Mouse (Mus musculus) limb, embryonic 15.5 days (tissue): Measurements from ENCODE around the gene Ctu1. TPM values are rescaled to one million over a fixed set of nuclear protein-coding genes. Genes with fewer than 3 reads are reported as not detected.

Experiments
- ATAC-seq: fragments of 200-750 bp; cut with Nextera tagmentation; 2 replicates; pipeline ENCODE4 v1.8.0; 2017; ENCODE audit warnings: low read depth, moderate TSS enrichment; ENCODE audit not compliant: insufficient number of reproducible peaks, low FRiP score, low TSS enrichment
- H3K27ac ChIP-seq: fragments of 300-500 bp; sonication (generic); 2 replicates; pipeline ENCODE4 v1.5.1; 2015; ENCODE audit warnings: moderate library complexity, mild to moderate bottlenecking, inconsistent platforms
- H3K27me3 ChIP-seq: fragments of 300-500 bp; sonication (generic); 2 replicates; pipeline ENCODE4 v1.6.1; 2015; ENCODE audit warnings: inconsistent platforms
- H3K36me3 ChIP-seq: fragments of 300-500 bp; sonication (generic); 2 replicates; pipeline ENCODE4 v1.6.1; 2015; ENCODE audit warnings: inconsistent platforms
- H3K4me1 ChIP-seq: fragments of 300-500 bp; sonication (generic); 2 replicates; pipeline ENCODE4 v1.6.1; 2015; ENCODE audit warnings: inconsistent platforms
- H3K4me2 ChIP-seq: fragments of 300-500 bp; sonication (generic); 2 replicates; pipeline ENCODE4 v1.6.1; 2015; ENCODE audit warnings: mild to moderate bottlenecking, inconsistent platforms
- H3K4me3 ChIP-seq: fragments of 300-500 bp; sonication (generic); 2 replicates; pipeline ENCODE4 v1.5.1; 2015; ENCODE audit warnings: mild to moderate bottlenecking, inconsistent platforms
- H3K9ac ChIP-seq: fragments of 300-500 bp; sonication (generic); 2 replicates; pipeline ENCODE4 v1.6.1; 2015; ENCODE audit warnings: inconsistent platforms
- H3K9me3 ChIP-seq: fragments of 300-500 bp; sonication (generic); 2 replicates; pipeline ENCODE4 v1.6.1; 2016; ENCODE audit warnings: inconsistent platforms
- WGBS: fragments of 180-500 bp; shearing (Covaris S2); methylation state at CpG from one replicate; pipeline ENCODE4 v1.1.7; 2015; 5-methylcytosine and 5-hydroxymethylcytosine counted together
- polyA plus RNA-seq: library from polyadenylated mRNA; unstranded; fragments of >200 nt; fragmentation: Nextera tagmentation; extraction: Ambion mirVana; gene quantifications from 2 replicates; pipeline ENCODE4 v1.2.1, GENCODE M21; 2015

Ctu1 gene
- polyA plus RNA-seq, 1 experiment from 2014 or later, result 16.4 TPM

GRCm38 (mm10) chr7:43685088-43685487, 13.3 kb downstream of the Ctu1 start:
- no peak for ATAC-seq
- H3K27me3 ChIP-seq, result no peaks in the 10 kb centered on the region
- H3K4me1 ChIP-seq, result no peaks in the 10 kb centered on the region
- no peak overlapping the region for H3K27ac ChIP-seq
- 75% methylated on average over 7 of the region's 7 CpGs for WGBS
- no peak overlapping the region for H3K4me2 ChIP-seq
- no peaks in the 10 kb centered on the region for H3K9me3 ChIP-seq
- H3K36me3 ChIP-seq, result no peaks in the 10 kb centered on the region
- H3K4me3 ChIP-seq, result no peak overlapping the region
- H3K9ac ChIP-seq, result no peak overlapping the region

DNA sequence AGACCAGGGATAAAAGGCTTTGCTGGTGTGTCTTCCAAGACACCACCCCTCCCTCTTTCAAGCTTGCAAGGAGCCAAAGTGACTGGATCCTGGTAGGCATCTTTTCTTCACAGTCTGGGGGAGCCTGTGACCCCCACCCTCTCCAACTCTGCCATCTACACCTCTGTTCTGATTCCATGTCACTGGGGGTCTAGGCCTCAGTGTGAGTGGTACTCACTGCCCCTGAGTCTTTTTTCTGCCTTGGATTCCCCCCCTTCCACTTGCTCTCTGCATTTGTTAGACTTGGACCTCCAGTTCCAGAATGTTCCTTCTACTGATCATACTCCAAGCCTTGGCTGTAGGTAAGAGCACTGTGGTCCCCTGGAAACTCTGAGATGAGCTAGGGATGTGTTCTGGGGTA, 18.3 kb downstream of the Ctu1 start, which contains the start of gene Klk14:
TSS of gene Klk14 (plus strand) at position 301 of the 400 bp plus-strand sequence.
- no peak within 1 kb of the TSS for H3K27ac ChIP-seq
- no peak within 1 kb of the TSS for H3K9ac ChIP-seq
- no peaks in the 10 kb centered on the region for H3K9me3 ChIP-seq
- no peak within 1 kb of the TSS for H3K4me3 ChIP-seq
- H3K36me3 ChIP-seq, result no peaks in the 10 kb centered on the region
- no peaks in the 10 kb centered on the region for H3K4me1 ChIP-seq
- no peak within 1 kb of the TSS for H3K4me2 ChIP-seq
- ATAC-seq, result no peak
- H3K27me3 ChIP-seq, result no peaks in the 10 kb centered on the region

DNA sequence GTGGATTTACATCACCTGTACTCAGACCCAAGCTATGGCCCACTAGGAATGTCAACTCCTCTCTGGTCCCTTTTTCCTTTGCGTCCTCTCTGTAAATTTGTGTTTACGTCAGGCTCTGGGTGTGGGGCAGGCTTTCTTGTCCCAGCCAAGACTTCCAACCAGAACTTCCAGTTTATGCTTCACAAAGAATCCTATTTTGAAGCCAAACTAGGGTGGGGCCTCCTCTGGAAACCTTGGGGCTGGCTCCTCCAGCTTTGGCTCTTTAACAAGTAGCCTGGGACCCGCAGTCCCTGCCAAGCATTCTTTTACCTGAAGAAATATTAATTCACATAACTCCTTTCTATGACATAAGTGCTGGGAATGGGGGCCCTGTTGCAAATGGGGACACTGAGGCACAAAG, 38.2 kb downstream of the Ctu1 start:
- H3K36me3 ChIP-seq, result no peaks in the 10 kb centered on the region
- no peak overlapping the region for H3K9ac ChIP-seq
- H3K4me3 ChIP-seq, result no peak overlapping the region
- H3K4me2 ChIP-seq, result no peak overlapping the region
- peaks cover 7% of the 10 kb centered on the region; the same call in 1 of the 2 replicates for H3K4me1 ChIP-seq
- no peak overlapping the region for H3K27ac ChIP-seq
- 63% methylated on average over 3 of the region's 3 CpGs for WGBS
- no peaks in the 10 kb centered on the region for H3K27me3 ChIP-seq
- ATAC-seq, result no peak
- no peaks in the 10 kb centered on the region for H3K9me3 ChIP-seq

- WGBS, result 47% methylated on average over 4 of the region's 4 CpGs
- H3K9ac ChIP-seq, result no peak within 1 kb of the TSS
- H3K27me3 ChIP-seq, result no peaks in the 10 kb centered on the region
- no peak for ATAC-seq
- H3K4me2 ChIP-seq, result peak within 1 kb of the TSS; percentile 22; the same call in 1 of the 2 replicates
- no peak within 1 kb of the TSS for H3K4me3 ChIP-seq
- H3K9me3 ChIP-seq, result no peaks in the 10 kb centered on the region
- no peak within 1 kb of the TSS for H3K27ac ChIP-seq
- peaks cover 7% of the 10 kb centered on the region; the same call in 1 of the 2 replicates for H3K4me1 ChIP-seq
- H3K36me3 ChIP-seq, result no peaks in the 10 kb centered on the region
Observed at GRCm38 (mm10) chr7:43712267-43712666, 40.5 kb downstream of the Ctu1 start, which contains the start of gene Klk13. Gene Klk13 (plus strand): TSS chr7:43712567.

DNA sequence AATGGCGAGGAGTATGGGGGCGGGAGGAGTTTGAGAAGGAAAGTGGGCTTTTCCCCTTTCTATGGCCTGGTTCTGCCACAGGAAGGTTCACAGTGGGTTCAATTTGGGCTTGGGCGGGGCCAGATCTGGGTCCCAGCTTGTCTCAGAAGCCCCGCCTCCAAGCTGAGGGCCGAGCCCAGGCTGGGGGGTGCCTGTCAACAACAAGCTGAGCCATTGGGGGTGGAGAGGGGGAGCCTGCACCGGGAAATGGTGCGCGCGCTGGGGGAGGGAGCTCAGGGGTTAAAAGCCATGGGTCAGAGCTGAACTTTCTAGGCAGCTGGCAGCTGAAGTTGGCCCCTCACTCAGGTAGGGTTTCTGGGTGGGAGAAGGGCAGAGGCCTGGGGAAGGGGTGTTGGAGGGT, 41.1 kb downstream of the Ctu1 start:
- Histone ChIP-seq H3K27me3 (no peaks in the 10 kb centered on the region), H3K4me2 (peak overlapping the region; percentile 22; the same call in 1 of the 2 replicates), H3K4me3 (no peak overlapping the region), H3K36me3 (no peaks in the 10 kb centered on the region), H3K27ac (no peak overlapping the region), H3K4me1 (peaks cover 7% of the 10 kb centered on the region; the same call in 1 of the 2 replicates), H3K9me3 (no peaks in the 10 kb centered on the region), H3K9ac (no peak overlapping the region)
- no peak for ATAC-seq
- WGBS, result 5% methylated on average over 9 of the region's 9 CpGs

DNA sequence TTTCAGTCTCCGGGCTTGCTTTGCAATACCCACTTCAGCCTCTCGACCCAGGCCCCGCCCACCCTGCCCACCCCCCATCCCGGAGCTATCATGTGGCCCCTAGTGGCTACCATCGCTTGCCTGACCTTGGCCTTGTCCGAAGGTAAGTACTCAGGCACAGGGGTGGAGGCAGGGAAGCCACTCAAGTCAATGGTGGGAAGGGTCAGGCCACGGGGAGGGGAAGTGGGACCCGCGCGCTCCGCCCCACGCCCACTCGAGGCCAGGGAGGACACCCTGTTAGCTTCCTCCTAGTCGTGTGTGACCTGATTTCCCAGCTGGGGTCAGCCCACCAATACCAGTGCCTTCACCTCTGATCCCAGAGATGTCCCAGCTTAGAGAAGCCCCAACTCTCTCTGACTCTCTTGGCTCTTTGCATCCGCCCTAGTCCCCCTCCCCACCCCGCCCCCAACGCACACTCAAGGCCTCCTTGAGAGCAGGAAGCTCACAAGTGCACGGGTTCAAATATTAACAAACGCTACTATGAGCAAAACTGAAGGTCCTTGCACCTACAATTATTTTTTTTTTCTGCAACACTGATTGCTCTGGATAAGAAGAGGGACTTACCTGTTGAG, 42.0 kb downstream of the Ctu1 start:
- Histone ChIP-seq H3K27me3 (no peaks in the 10 kb centered on the region), H3K4me3 (no peak overlapping the region), H3K9ac (no peak overlapping the region), H3K27ac (no peak overlapping the region), H3K36me3 (no peaks in the 10 kb centered on the region), H3K9me3 (no peaks in the 10 kb centered on the region), H3K4me1 (peaks cover 7% of the 10 kb centered on the region; the same call in 1 of the 2 replicates), H3K4me2 (peak overlapping the region; percentile 30; the same call in 1 of the 2 replicates)
- WGBS, result 11% methylated on average over 19 of the region's 19 CpGs
- ATAC-seq, result no peak

Other genes with a start within 250 kb of the Ctu1 start
- not detected in 2 replicates for gene Lim2, start 244.3 kb upstream of the Ctu1 start, polyA plus RNA-seq
- 3.4 and 4.2 TPM in 2 replicates for gene Nkg7, start 234.9 kb upstream of the Ctu1 start, polyA plus RNA-seq
- gene Cldnd2, start 231.2 kb upstream of the Ctu1 start, polyA plus RNA-seq, result not detected in 2 replicates
- 275 and 316 TPM in 2 replicates for gene Etfb, start 227.9 kb upstream of the Ctu1 start, polyA plus RNA-seq
- 0.37 and 0.99 TPM in 2 replicates for gene Gm45233, start 227.9 kb upstream of the Ctu1 start, polyA plus RNA-seq
- gene Vsig10l, start 208.9 kb upstream of the Ctu1 start, polyA plus RNA-seq, result 18.1 and 21.7 TPM in 2 replicates
- 0.74 and 1.1 TPM in 2 replicates for gene Iglon5, start 181.9 kb upstream of the Ctu1 start, polyA plus RNA-seq
- gene 4931406B18Rik, start 166.1 kb upstream of the Ctu1 start, polyA plus RNA-seq, result not detected in 2 replicates
- gene Cd33, start 127.6 kb upstream of the Ctu1 start, polyA plus RNA-seq, result 1.4 and 2.2 TPM in 2 replicates
- 3.6 and 4.3 TPM in 2 replicates for gene Zfp658, start 109.8 kb upstream of the Ctu1 start, polyA plus RNA-seq
- gene Zfp719, start 92.4 kb upstream of the Ctu1 start, polyA plus RNA-seq, result 14.2 and 14.5 TPM in 2 replicates
- 0.19 TPM in 1 of 2 replicates, not detected in the other for gene Zfp819, start 64.8 kb upstream of the Ctu1 start, polyA plus RNA-seq
- not detected in 2 replicates for gene Ceacam18, start 37.3 kb upstream of the Ctu1 start, polyA plus RNA-seq
- 1.2 TPM in 2 replicates for gene Siglece, start 11.9 kb upstream of the Ctu1 start, polyA plus RNA-seq
- not detected in 2 replicates for gene Klk14, start 18.4 kb downstream of the Ctu1 start, polyA plus RNA-seq
- 12.5 and 16.1 TPM in 2 replicates for gene Klk13, start 40.6 kb downstream of the Ctu1 start, polyA plus RNA-seq
- gene Klk12, start 96.9 kb downstream of the Ctu1 start, polyA plus RNA-seq, result 0.22 and 0.32 TPM in 2 replicates
- 20.2 and 22.0 TPM in 2 replicates for gene Klk11, start 102.6 kb downstream of the Ctu1 start, polyA plus RNA-seq
- 38.4 and 45.0 TPM in 2 replicates for gene Klk10, start 109.0 kb downstream of the Ctu1 start, polyA plus RNA-seq
- gene Klk9, start 119.9 kb downstream of the Ctu1 start, polyA plus RNA-seq, result 1.5 TPM in 2 replicates
- 60.6 and 64.4 TPM in 2 replicates for gene Klk8, start 125.6 kb downstream of the Ctu1 start, polyA plus RNA-seq
- 6.7 and 13.4 TPM in 2 replicates for gene Klk7, start 139.3 kb downstream of the Ctu1 start, polyA plus RNA-seq
- gene Klk6, start 152.5 kb downstream of the Ctu1 start, polyA plus RNA-seq, result 0.13 and 0.25 TPM in 2 replicates
- gene Klk5, start 170.0 kb downstream of the Ctu1 start, polyA plus RNA-seq, result 18.1 and 25.3 TPM in 2 replicates
- gene Klk4, start 209.1 kb downstream of the Ctu1 start, polyA plus RNA-seq, result 0.14 TPM in 1 of 2 replicates, not detected in the other